Mouse (Mus musculus): ENCODE results near the gene Atg5.

DNA sequence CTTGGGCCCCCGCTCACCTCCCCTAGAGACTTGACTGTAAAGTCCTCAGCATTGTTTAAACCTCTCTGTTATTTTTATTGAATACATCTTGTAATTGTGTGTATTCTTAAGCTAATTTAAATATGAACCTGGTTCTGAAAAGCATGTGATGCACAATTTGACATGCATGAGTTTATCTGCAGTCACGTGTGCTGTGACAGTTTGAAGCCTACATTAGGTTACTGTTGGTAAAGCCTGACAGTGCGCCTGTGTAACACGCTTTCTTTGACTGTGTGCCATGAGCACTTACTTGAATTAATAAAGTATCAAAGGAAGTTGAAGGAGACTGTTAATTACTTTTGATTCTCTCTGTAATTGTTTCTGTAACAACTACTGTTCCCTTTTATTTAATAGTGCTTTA lies 72.8 kb downstream of the Atg5 start:
- no peak for TF ChIP-seq CTCF (IDR thresholded peaks at IDR 0.05; ENCODE audit: low read depth)
- TF ChIP-seq EP300 (IDR thresholded peaks at IDR 0.05; ENCODE audit: low read depth) = no peak

Data from heart, postnatal 0 days (tissue).